Mouse (Mus musculus) liver, adult 2 months (tissue): ENCODE results near the gene Maz. TPM values are rescaled to one million over a fixed set of nuclear protein-coding genes. Genes with fewer than 3 reads are reported as not detected.
A peak's percentile ranks its signal among the peaks of the same experiment; 100 is the strongest.

Experiments used
- DNase-seq: peaks from one replicate; pipeline ENCODE4 v3.0.0-alpha.2; 2011; ENCODE audit warnings: low read depth, low spot score; ENCODE audit errors: extremely low read depth
- H3K27ac ChIP-seq: fragments of 200-500 bp; replicated peaks from 2 replicates; pipeline ENCODE4 v1.5.1; 2012; ENCODE audit warnings: low read depth, mild to moderate bottlenecking, control low read depth, inconsistent platforms, low read length; ENCODE audit not compliant: insufficient read depth
- H3K27me3 ChIP-seq: fragments of 200-500 bp; 2 replicates; pipeline ENCODE4 v1.6.1; 2012; ENCODE audit warnings: mild to moderate bottlenecking, moderate library complexity, low read length, inconsistent platforms; ENCODE audit not compliant: control insufficient read depth, insufficient read depth
- H3K36me3 ChIP-seq: fragments of 200-500 bp; 2 replicates; pipeline ENCODE4 v1.6.1; 2012; ENCODE audit warnings: low read length, inconsistent platforms; ENCODE audit not compliant: control insufficient read depth, insufficient read depth
- H3K4me1 ChIP-seq: fragments of 200-500 bp; 2 replicates; pipeline ENCODE4 v1.6.1; 2011; ENCODE audit warnings: low read length; ENCODE audit not compliant: control insufficient read depth, insufficient read depth
- H3K4me3 ChIP-seq: fragments of 200-500 bp; 2 replicates; pipeline ENCODE4 v1.5.1; 2011; ENCODE audit warnings: low read depth, mild to moderate bottlenecking, control low read depth, low read length, moderate library complexity; ENCODE audit not compliant: insufficient read depth
- H3K79me2 ChIP-seq: fragments of 200-500 bp; 2 replicates; pipeline ENCODE4 v1.6.1; 2012; ENCODE audit warnings: inconsistent platforms, mild to moderate bottlenecking, low read length, moderate library complexity; ENCODE audit not compliant: control insufficient read depth, insufficient read depth
- H3K9ac ChIP-seq: fragments of 200-500 bp; 2 replicates; pipeline ENCODE4 v1.6.1; 2012; ENCODE audit warnings: low read depth, mild to moderate bottlenecking, control low read depth, inconsistent platforms, low read length
- CTCF ChIP-seq: fragments of 200-500 bp; IDR thresholded peaks from 2 replicates; pipeline ENCODE4 v1.5.1; 2011; ENCODE audit warnings: low read depth, low read length, control low read depth
- POLR2A ChIP-seq: fragments of 200-500 bp; IDR thresholded peaks from 2 replicates; pipeline ENCODE4 v1.6.1; 2011; ENCODE audit warnings: low read length, control low read depth; ENCODE audit not compliant: insufficient read depth; ENCODE audit errors: extremely low read depth
- WGBS: fragments of 180-500 bp; shearing (Covaris S2); methylation state at CpG from one replicate; pipeline ENCODE4 v1.1.7; 2018; 5-methylcytosine and 5-hydroxymethylcytosine counted together
- polyA plus RNA-seq: library from polyadenylated mRNA; depleted of rRNA; stranded (reverse); fragments of >200 nt; gene quantifications from 2 replicates; pipeline ENCODE4 v1.2.3, GENCODE M21; 2012
- total RNA-seq: library from RNA; depleted of rRNA; stranded (reverse); fragments of >200 nt; gene quantifications from 2 replicates; pipeline ENCODE4 v1.2.3, GENCODE M21; 2014

Maz gene
- total and polyA plus RNA-seq, 2 experiments, result 8.9 to 81.9 TPM

DNA sequence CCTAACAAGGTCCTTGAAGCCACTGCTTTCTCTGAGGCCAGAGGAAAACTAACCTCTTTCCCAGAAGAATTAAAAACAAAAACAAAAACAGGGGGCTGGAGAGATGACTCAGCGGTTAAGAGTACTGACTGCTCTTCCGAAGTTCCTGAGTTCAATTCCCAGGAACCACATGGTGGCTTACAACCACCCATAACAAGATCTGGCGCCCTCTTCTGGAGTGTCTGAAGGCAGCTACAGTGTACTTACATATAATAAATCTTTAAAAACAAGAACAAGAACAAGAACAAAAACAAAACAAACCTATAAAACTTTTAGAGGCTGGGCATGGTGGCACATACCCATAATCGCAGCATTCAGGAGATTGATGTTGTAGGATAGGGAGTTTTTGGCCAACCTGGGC is 30.4 kb downstream of the Maz start:
- 93% methylated on average over 4 of the region's 4 CpGs for WGBS
- no peak for DNase-seq
- Histone ChIP-seq H3K4me1 (no peaks in the 10 kb centered on the region), H3K36me3 (peaks cover 19% of the 10 kb centered on the region; the same call in 1 of the 2 replicates), H3K79me2 (no peaks in the 10 kb centered on the region), H3K9ac (no peak overlapping the region), H3K27ac (no peak overlapping the region), H3K4me3 (no peak overlapping the region), H3K27me3 (no peaks in the 10 kb centered on the region)
- no peak for TF ChIP-seq POLR2A
- TF ChIP-seq CTCF, result no peak

- TF ChIP-seq POLR2A (no peak), CTCF (no peak)
- 84% methylated on average over 8 of the region's 8 CpGs for WGBS
- Histone ChIP-seq H3K27ac (no peak overlapping the region), H3K4me3 (no peak overlapping the region), H3K27me3 (no peaks in the 10 kb centered on the region), H3K4me1 (no peaks in the 10 kb centered on the region), H3K36me3 (peaks cover 15% of the 10 kb centered on the region), H3K9ac (no peak overlapping the region), H3K79me2 (no peaks in the 10 kb centered on the region)
- DNase-seq, result no peak
Measured at GRCm38 (mm10) chr7:126988816-126989215, 38.0 kb downstream of the Maz start.

- H3K27ac ChIP-seq, result no peak overlapping the region
- no peaks in the 10 kb centered on the region for H3K79me2 ChIP-seq
- no peak overlapping the region for H3K9ac ChIP-seq
- no peaks in the 10 kb centered on the region for H3K4me1 ChIP-seq
- H3K36me3 ChIP-seq, result peaks cover 13% of the 10 kb centered on the region
- TF ChIP-seq POLR2A, result no peak
- TF ChIP-seq CTCF, result peak; percentile 77
- DNase-seq, result peak; percentile 36
- 49% methylated on average over 9 of the region's 9 CpGs for WGBS
- H3K27me3 ChIP-seq, result no peaks in the 10 kb centered on the region
- no peak overlapping the region for H3K4me3 ChIP-seq
Measured at GRCm38 (mm10) chr7:126986319-126986718, 40.5 kb downstream of the Maz start.

DNA sequence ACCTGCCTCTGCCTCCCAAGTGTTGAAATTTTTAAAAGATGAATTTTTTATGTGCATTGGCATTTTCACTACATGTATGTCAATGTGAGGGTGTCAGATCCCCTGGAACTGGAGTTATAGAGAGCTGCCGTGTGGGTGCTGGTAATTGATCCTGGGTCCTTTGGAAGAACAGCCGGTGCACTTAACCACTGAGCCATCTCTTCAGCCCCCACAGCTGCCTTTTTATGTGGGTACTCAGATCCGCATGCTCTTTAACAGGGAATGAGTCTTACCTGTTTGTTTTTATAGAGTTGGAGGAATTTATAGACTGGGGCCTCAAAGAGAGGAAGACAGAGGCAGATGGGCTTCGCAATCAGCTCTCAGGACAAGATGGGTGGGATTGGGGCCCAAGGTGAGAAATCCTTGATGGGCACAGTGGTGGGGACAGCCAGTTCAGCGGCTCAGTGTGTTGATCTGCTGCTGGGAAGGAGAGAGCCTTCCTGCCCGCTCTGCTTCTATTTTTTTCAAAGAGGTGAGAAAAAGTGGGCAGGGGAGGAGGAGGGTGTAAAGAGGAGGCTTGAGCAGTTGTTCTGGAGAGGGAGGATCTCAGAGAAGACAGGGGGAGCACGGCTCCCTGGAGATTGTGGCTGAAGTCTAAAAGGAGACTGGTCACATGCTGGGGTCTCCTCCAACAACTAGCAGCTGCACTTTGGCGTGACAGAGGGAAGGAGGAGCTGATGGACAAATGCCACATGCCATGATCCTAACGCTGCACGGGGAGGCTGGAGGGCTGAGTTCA is 42.0 kb downstream of the Maz start:
- no peaks in the 10 kb centered on the region for H3K4me1 ChIP-seq
- no peak overlapping the region for H3K4me3 ChIP-seq
- H3K27me3 ChIP-seq, result no peaks in the 10 kb centered on the region
- H3K27ac ChIP-seq, result no peak overlapping the region
- peaks cover 9% of the 10 kb centered on the region for H3K36me3 ChIP-seq
- H3K79me2 ChIP-seq, result no peaks in the 10 kb centered on the region
- 79% methylated on average over 10 of the region's 10 CpGs for WGBS
- TF ChIP-seq CTCF, result no peak
- TF ChIP-seq POLR2A, result no peak
- no peak overlapping the region for H3K9ac ChIP-seq
- no peak for DNase-seq

GRCm38 (mm10) chr7:126983113-126983512 is 43.7 kb downstream of the Maz start:
- Histone ChIP-seq H3K36me3 (peaks cover 2% of the 10 kb centered on the region; the same call in 1 of the 2 replicates), H3K79me2 (no peaks in the 10 kb centered on the region), H3K27me3 (no peaks in the 10 kb centered on the region), H3K9ac (no peak overlapping the region), H3K4me1 (no peaks in the 10 kb centered on the region; the same call in 1 of the 2 replicates), H3K4me3 (no peak overlapping the region), H3K27ac (no peak overlapping the region)
- WGBS, result 79% methylated on average over 7 of the region's 7 CpGs
- no peak for TF ChIP-seq POLR2A
- TF ChIP-seq CTCF, result no peak
- DNase-seq, result no peak

DNA sequence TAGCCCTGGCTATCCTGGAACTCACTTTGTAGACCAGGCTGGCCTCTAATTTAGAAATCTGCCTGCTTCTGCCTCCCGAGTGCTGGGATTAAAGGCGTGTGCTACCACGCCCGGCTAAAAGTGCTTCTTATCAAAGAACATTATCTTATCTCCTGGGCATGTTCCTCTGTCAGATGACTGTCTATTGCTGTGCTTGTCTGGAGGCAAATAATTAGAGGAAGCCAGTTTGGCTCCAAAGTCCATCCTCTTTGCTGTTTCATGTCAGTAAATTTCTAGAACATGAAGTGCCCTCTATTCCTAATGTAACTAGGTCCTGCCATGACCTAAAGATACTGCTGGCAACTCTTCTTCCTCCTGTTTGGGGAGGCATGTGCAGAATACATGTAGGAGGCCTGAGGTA is 44.8 kb downstream of the Maz start:
- Histone ChIP-seq H3K27ac (no peak overlapping the region), H3K4me3 (no peak overlapping the region), H3K27me3 (no peaks in the 10 kb centered on the region), H3K4me1 (peaks cover 2% of the 10 kb centered on the region), H3K36me3 (peaks cover 2% of the 10 kb centered on the region; the same call in 1 of the 2 replicates), H3K9ac (no peak overlapping the region), H3K79me2 (no peaks in the 10 kb centered on the region)
- TF ChIP-seq CTCF (no peak), POLR2A (no peak)
- DNase-seq, result peak; percentile 80
- 11% methylated on average over 4 of the region's 4 CpGs for WGBS
